Mouse (Mus musculus): ENCODE measurements around the gene Hipk4.

Gene Hipk4

GRCm38 (mm10) chr7:27522967-27523366, at the start of gene Hipk4:
Gene Hipk4 (plus strand): TSS chr7:27523267.
- DNase-seq = no peak

- no peak for DNase-seq
Measured at GRCm38 (mm10) chr7:27473835-27474489, 49.1 kb upstream of the Hipk4 start.

GRCm38 (mm10) chr7:27474490-27474954, 48.5 kb upstream of the Hipk4 start:
- peak; percentile 98 for DNase-seq

GRCm38 (mm10) chr7:27475596-27475995, 47.5 kb upstream of the Hipk4 start:
- no peak for DNase-seq

- no peak for DNase-seq
Measured at GRCm38 (mm10) chr7:27476098-27476635, 46.9 kb upstream of the Hipk4 start.

DNA sequence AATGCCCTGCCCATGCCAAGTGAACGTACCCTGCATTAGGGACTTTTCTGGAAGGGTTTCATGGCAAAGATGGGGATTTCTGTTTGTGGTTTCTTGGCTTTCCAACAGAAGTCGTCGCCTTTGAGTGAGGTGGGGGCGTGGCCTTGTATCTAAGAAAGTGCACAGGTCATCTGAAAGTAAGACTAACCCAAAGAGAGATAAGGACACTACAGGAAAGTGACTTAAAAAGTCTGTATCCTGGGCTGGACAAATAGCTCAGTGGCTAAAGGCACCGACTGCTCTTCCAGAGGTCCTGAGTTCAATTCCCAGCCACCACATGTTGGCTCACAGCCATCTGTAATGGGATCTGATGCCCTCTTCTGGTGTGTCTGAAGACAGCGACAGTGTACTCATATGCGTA, 44.5 kb upstream of the Hipk4 start:
- no peak for DNase-seq

- no peak for DNase-seq
Measured at GRCm38 (mm10) chr7:27479750-27480149, 43.3 kb upstream of the Hipk4 start.

DNA sequence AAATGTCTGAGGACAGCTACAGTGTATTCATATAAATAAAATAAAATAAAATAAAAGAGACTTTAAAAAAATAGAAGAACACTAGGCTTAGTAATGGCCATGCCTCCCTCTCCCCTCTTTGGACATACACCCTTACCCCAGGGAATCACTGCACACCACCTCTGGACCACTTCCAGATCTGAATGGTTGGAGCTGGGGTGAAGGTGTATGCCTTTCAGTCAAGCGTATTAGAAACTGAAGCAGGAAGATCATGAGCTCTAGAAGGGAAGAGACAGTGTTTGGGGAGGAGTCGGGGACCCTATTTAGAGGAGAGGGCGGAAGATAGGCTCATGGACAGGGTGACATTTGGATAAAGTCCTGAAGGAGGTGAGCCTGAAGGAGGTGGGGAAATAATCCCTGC, 42.6 kb upstream of the Hipk4 start:
- DNase-seq = no peak

DNA sequence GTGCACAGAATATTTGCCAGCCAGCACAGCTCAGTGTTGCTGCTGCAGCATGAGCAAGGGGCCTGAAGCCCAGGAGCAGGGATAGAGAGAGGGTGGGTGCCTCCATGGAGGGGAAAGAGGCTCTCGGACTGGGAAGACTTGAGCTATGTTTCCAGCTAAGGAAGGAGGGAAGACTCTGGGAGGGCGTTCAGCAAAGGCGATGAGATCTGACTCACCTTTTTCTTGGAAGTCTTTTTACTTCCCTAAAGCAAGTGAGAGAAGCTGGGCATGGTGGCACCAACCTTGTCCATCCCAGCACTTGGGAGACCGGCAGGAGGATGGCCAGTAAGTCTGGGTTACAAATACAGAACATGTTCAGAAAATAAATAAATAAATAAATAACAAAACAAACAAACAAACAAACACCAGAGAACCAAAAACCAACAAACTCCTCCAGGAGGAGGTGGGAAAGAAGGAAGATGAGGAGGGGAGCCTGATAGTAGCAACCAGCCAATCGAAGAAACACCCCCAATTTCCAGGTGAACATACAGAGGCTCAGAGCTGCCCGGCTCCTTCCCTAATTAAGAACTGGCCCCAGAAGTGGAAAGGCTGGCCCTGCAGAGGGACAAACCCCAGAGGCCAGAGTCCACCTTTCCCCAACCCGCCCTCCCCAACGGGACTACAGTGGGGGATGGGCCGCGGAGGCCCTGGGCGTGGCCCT, 42.0 kb upstream of the Hipk4 start:
- no peak for DNase-seq

GRCm38 (mm10) chr7:27481627-27481969, 41.5 kb upstream of the Hipk4 start:
- peak; percentile 72 to 76 for DNase-seq

GRCm38 (mm10) chr7:27483860-27484259, 39.2 kb upstream of the Hipk4 start:
- DNase-seq = no peak

GRCm38 (mm10) chr7:27486102-27486769, 36.8 kb upstream of the Hipk4 start:
- DNase-seq = no peak

DNA sequence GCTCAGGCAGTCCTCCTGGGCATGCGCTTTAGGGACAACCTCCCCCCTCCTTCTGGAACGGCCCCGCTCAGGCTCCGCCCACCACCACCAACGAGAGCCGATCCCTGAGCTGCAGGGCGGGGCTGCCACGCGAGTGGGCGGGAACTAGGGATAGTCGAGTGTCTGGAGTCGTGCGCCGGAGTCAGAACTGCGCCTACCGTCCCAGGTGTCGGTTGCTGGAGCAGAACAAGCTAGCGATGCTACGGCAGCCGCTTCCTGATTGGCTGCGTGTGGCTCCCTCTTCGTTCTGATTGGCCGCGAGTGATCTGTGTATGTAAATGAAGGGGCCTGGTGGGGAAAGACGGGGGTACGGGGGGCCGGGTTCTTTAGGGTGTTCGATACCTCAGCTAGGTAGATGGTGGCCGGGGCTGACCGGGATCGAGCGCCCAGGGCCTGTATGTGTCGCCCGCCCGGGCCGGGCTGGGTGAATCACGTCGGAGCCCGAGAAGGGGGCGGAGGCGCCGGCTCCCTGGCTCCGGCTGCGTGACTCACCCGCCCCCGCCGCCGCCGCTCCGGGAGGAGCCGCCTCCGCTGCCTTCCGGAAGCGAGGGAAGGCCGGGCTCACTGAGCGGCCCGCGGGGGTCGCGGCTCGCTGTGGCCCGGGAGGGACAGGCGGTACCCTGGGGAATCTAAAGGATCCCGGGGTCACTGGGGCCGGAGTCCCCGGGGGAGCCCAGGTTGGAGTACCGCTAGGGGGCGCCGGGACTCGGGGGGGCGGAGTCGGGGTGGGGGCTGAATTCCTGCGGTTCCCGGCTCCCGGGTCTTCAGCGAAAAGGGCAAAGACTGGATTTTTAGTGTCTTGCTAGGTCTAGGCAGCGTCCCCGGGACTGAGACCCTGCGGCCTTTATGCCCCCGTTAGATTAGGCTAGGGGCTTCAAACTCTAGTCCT, 36.0 kb upstream of the Hipk4 start, which contains the start of gene Sertad1:
TSS of gene Sertad1 (plus strand) at position 141 of the 928 bp plus-strand sequence.
- peak; percentile 99 for DNase-seq

- DNase-seq = peak; percentile 58 to 79
Measured at GRCm38 (mm10) chr7:27487740-27488268, 35.3 kb upstream of the Hipk4 start.

GRCm38 (mm10) chr7:27489270-27489869, 33.7 kb upstream of the Hipk4 start:
- peak in 1 of 2 experiments; percentile 37 for DNase-seq

DNA sequence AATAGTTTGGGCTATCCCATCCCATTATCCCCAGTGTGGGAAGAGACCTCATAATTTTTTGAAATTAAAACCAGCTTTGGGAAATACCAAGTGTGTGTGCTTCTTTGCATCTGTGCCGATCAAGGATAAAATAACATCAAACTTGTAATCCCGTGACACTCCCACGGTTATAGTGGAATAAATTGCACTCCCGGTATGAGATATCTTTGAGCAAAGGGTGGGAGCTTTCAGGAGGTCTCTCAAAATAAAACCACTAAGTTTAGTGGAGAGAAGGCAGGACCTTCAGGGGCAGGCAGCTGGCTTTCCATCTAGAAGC, 32.9 kb upstream of the Hipk4 start:
- no peak for DNase-seq

GRCm38 (mm10) chr7:27490543-27491329, 32.3 kb upstream of the Hipk4 start:
- DNase-seq = peak; percentile 90 to 92

DNA sequence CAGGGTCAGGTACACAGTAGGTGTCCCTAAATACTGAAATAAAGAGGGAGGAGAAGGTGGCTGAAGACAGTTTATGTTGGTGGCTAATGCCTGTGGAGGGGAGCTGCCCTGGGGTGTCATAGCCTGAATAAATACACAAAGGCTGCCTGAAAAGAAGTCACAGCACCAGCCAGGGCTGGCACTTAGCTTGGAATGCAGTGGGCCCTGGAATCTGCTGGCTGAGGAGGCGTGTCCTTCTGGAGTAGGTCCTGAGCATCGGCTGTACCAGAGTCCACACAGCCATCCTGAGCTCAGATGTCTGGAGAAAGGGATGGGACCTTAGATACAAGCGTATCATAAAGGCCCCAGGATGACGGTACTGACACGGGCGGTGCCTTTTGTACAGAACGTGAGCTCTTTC, 31.2 kb upstream of the Hipk4 start:
- DNase-seq = no peak

- no peak for DNase-seq
Measured at GRCm38 (mm10) chr7:27493022-27493421, 30.0 kb upstream of the Hipk4 start.

DNA sequence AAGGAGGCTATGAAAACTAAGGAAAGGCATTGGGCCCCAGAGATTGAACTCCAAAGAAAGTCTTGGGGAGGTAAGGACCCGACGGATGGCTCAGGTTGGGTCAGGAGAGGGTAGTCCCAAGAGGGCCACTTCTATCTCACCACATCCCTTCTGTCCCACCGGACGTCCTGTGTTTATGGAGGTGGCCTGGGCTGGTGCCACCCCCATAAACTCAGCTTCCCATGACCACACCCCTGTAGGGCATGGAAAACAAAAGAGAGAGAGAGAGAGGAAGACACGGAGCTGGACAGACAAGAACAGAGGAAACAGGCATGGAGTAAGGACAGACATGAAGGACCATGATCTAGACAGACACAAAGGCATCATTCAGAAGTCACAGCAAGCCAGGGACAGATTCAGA, 29.6 kb upstream of the Hipk4 start:
- DNase-seq = no peak
